Mouse (Mus musculus): Measurements from ENCODE around the gene Ahrr. TPM values are rescaled to one million over a fixed set of nuclear protein-coding genes. Genes with fewer than 3 reads are reported as not detected.

Ahrr gene
- polyA plus RNA-seq, 1 experiment from 2014 or later: 4.0 TPM

DNA sequence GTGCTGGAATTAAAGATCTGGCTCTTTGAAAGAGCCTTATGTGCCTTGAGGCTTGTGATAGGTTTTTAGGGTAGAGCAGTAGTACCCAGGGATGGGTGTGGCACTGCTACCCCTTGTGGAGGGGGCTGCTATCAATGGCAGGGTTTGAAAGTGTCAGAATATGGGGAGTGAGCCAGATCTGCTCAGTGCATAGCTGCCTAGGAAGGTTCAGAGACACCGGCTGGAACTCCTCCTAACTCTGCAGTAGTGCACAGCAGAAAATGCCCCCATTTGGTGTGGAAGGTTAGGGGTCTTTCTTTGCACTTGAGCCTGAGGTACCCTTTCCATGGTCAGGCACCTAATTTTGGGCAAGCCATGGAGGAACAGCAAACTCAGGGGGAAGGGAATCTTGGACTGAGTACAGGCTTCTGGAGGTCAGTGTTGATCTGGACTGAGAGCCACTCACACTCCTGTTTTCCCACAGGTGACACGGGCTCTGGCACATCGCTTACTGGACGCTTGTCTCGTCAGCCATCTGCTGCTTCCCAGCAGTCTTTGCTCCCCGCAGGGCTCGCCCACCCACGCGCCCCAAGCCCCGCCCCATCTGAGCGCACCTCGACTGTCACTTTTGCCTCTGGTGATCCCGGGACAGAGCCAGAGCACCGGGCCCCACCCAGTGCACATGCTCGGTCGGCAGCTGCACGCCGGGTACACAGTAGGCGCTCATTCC lies 125.6 kb downstream of the Ahrr start:
- Histone ChIP-seq H3K9me3 (no peaks in the 10 kb centered on the region), H3K36me3 (peaks cover 22% of the 10 kb centered on the region), H3K4me3 (peak overlapping the region; percentile 50), H3K27me3 (no peaks in the 10 kb centered on the region), H3K4me1 (peaks cover 13% of the 10 kb centered on the region), H3K4me2 (peak overlapping the region; percentile 84), H3K9ac (peak overlapping the region; percentile 39), H3K27ac (peak overlapping the region; percentile 22; the same call in 1 of the 2 replicates)
- WGBS: 8% methylated on average over 19 of the region's 19 CpGs
- peak; percentile 57 for ATAC-seq (ENCODE audit: insufficient number of reproducible peaks, low FRiP score, low TSS enrichment, low read depth)

Other genes starting within 250 kb of the Ahrr start
- gene Cep72, start 230.0 kb downstream of the Ahrr start, polyA plus RNA-seq (2015; fragmentation: Nextera tagmentation; extraction: Ambion mirVana): 10.7 and 10.9 TPM in 2 replicates
- gene Slc9a3, start 170.9 kb downstream of the Ahrr start, polyA plus RNA-seq (2015; fragmentation: Nextera tagmentation; extraction: Ambion mirVana): 0.04 and 0.21 TPM in 2 replicates
- gene Exoc3, start 83.6 kb downstream of the Ahrr start, polyA plus RNA-seq (2015; fragmentation: Nextera tagmentation; extraction: Ambion mirVana): 79.0 and 82.2 TPM in 2 replicates
- gene Pdcd6, start 25.2 kb upstream of the Ahrr start, polyA plus RNA-seq (2015; fragmentation: Nextera tagmentation; extraction: Ambion mirVana): 157 and 158 TPM in 2 replicates
- 217 and 241 TPM in 2 replicates for gene Sdha, start 57.9 kb upstream of the Ahrr start, polyA plus RNA-seq (2015; fragmentation: Nextera tagmentation; extraction: Ambion mirVana)
- gene Ccdc127, start 58.0 kb upstream of the Ahrr start, polyA plus RNA-seq (2015; fragmentation: Nextera tagmentation; extraction: Ambion mirVana): 63.9 and 67.0 TPM in 2 replicates
- 0.10 TPM in 1 of 2 replicates, not detected in the other for gene Lrrc14b, start 71.7 kb upstream of the Ahrr start, polyA plus RNA-seq (2015; fragmentation: Nextera tagmentation; extraction: Ambion mirVana)
- 5.5 and 5.7 TPM in 2 replicates for gene Zfp72, start 98.5 kb upstream of the Ahrr start, polyA plus RNA-seq (2015; fragmentation: Nextera tagmentation; extraction: Ambion mirVana)
- gene Ftl1-ps1, start 107.4 kb upstream of the Ahrr start, polyA plus RNA-seq (2015; fragmentation: Nextera tagmentation; extraction: Ambion mirVana): 71.0 and 73.1 TPM in 2 replicates
- gene Zfp825, start 201.7 kb upstream of the Ahrr start, polyA plus RNA-seq (2015; fragmentation: Nextera tagmentation; extraction: Ambion mirVana): 20.1 and 21.5 TPM in 2 replicates